Mouse (Mus musculus) urinary bladder, postnatal 4 days (tissue): Measurements from ENCODE around the gene Gm47189.
"Not testable (repeated sequence)": the region's sequence is repeated elsewhere in the genome, so short reads cannot be mapped to it uniquely, and the experiment has no call there.

Experiments
- DNase-seq, 2 experiments: peaks; one replicate each; pipeline ENCODE4 v3.0.0; 2021 to 2022; ENCODE audit warnings: low spot score in 2 of 2

Gene Gm47189

GRCm38 (mm10) chr14:41772341-41772740, at the start of gene Gm47189:
TSS of gene Gm47189 (minus strand) at chr14:41772441.
- not testable (repeated sequence) for DNase-seq

- DNase-seq: peak; percentile 17 to 56
Measured at GRCm38 (mm10) chr14:41755931-41756330, 16.3 kb downstream of the Gm47189 start.

- not testable (repeated sequence) for DNase-seq
Measured at GRCm38 (mm10) chr14:41750514-41750913, 21.7 kb downstream of the Gm47189 start, which contains the start of gene Gm7929. TSS of gene Gm7929 (minus strand) at chr14:41750614.

GRCm38 (mm10) chr14:41723437-41723836, 48.8 kb downstream of the Gm47189 start:
- DNase-seq: not testable (repeated sequence)

- DNase-seq: peak in 1 of 2 experiments; percentile 55
Measured at GRCm38 (mm10) chr14:41717180-41717579, 55.1 kb downstream of the Gm47189 start.
